Mouse (Mus musculus) G1E (cell line): ENCODE results near the gene Lmbr1.

Experiments
- CTCF ChIP-seq: IDR thresholded peaks from 2 replicates; pipeline ENCODE4 v1.5.1; 2012; ENCODE audit warnings: low read depth, low read length, inconsistent platforms, mixed read lengths
- GATA1 ChIP-seq: IDR thresholded peaks from 2 replicates; pipeline ENCODE4 v1.6.1; 2012; ENCODE audit warnings: borderline replicate concordance, low read length, inconsistent platforms, mixed read lengths

DNA sequence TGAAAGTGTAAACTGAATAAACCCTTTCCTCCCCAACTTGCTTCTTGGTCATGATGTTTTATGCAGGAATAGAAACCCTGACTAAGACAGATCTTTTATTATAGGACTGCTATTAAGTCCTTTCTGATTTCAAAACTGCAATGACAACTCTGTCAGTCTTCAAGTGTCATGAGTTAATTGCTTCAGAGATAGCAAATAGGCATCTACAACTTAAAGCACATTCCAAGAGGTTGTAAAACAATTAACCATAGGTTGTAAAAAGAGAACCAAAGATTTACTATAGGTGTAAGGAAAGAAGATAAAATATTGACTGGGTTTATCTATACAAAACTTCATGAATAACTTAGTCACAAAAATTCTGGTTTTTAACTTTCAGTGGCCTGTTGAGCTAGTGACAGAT is 32.7 kb upstream of the Lmbr1 start:
- no peak for TF ChIP-seq CTCF
- TF ChIP-seq GATA1, result no peak
